Mouse (Mus musculus) intestine, embryonic 16.5 days (tissue): ENCODE measurements around the gene Cbx7. TPM values are rescaled to one million over a fixed set of nuclear protein-coding genes. Genes with fewer than 3 reads are reported as not detected.

ENCODE experiments used
- ATAC-seq: fragments of 200-750 bp; cut with Nextera tagmentation; 2 replicates; pipeline ENCODE4 v1.8.0; 2017; ENCODE audit warnings: moderate TSS enrichment, moderate library complexity
- H3K27ac ChIP-seq: fragments of 300-500 bp; sonication (generic); 2 replicates; pipeline ENCODE4 v1.5.1; 2014; ENCODE audit warnings: mild to moderate bottlenecking, low read length
- H3K27me3 ChIP-seq: fragments of 300-500 bp; sonication (generic); replicated peaks from 2 replicates; pipeline ENCODE4 v1.6.1; 2014; ENCODE audit warnings: low read length, control low read depth, mixed read lengths; ENCODE audit not compliant: control insufficient read depth, insufficient read depth
- H3K36me3 ChIP-seq: fragments of 300-500 bp; sonication (generic); 2 replicates; pipeline ENCODE4 v1.6.1; 2014; ENCODE audit warnings: low read length, control low read depth; ENCODE audit not compliant: control insufficient read depth, insufficient read depth
- H3K4me1 ChIP-seq: fragments of 300-500 bp; sonication (generic); 2 replicates; pipeline ENCODE4 v1.6.1; 2014; ENCODE audit warnings: low read length, control low read depth, mixed read lengths; ENCODE audit not compliant: control insufficient read depth, insufficient read depth
- H3K4me2 ChIP-seq: fragments of 300-500 bp; sonication (generic); 2 replicates; pipeline ENCODE4 v1.6.1; 2014; ENCODE audit warnings: low read depth, low read length, control low read depth
- H3K4me3 ChIP-seq: fragments of 300-500 bp; sonication (generic); 2 replicates; pipeline ENCODE4 v1.5.1; 2014; ENCODE audit warnings: mild to moderate bottlenecking, low read length
- H3K9ac ChIP-seq: fragments of 300-500 bp; sonication (generic); 2 replicates; pipeline ENCODE4 v1.6.1; 2014; ENCODE audit warnings: low read depth, low read length
- H3K9me3 ChIP-seq: fragments of 300-500 bp; sonication (generic); 2 replicates; pipeline ENCODE4 v1.6.1; 2016; ENCODE audit warnings: low read length, control low read depth; ENCODE audit not compliant: control insufficient read depth
- WGBS: fragments of 180-500 bp; shearing (Covaris S2); extraction: QIAGEN DNeasy Blood & Tissue Kit; methylation state at CpG from one replicate; pipeline ENCODE4 v1.1.7; 2014; 5-methylcytosine and 5-hydroxymethylcytosine counted together
- polyA plus RNA-seq: library from polyadenylated mRNA; unstranded; fragments of >200 nt; fragmentation: Nextera tagmentation; extraction: Ambion mirVana; gene quantifications from 2 replicates; pipeline ENCODE4 v1.2.1, GENCODE M21; 2015

Gene Cbx7
- 3.7 and 4.8 TPM in 2 replicates for polyA plus RNA-seq

GRCm38 (mm10) chr15:79970940-79971339 is at the start of gene Cbx7:
Cbx7 (minus strand) TSS chr15:79971119.
- Histone ChIP-seq H3K9me3 (no peaks in the 10 kb centered on the region), H3K4me2 (no peak within 1 kb of the TSS), H3K27me3 (no peaks in the 10 kb centered on the region), H3K4me1 (no peaks in the 10 kb centered on the region), H3K36me3 (no peaks in the 10 kb centered on the region), H3K27ac (no peak within 1 kb of the TSS), H3K4me3 (no peak within 1 kb of the TSS), H3K9ac (no peak within 1 kb of the TSS)
- no peak for ATAC-seq
- 93% methylated on average over 11 of the region's 11 CpGs for WGBS

GRCm38 (mm10) chr15:80020516-80020915 is 49.6 kb upstream of the Cbx7 start:
- H3K9ac ChIP-seq, result no peak overlapping the region
- H3K4me2 ChIP-seq, result no peak overlapping the region
- no peaks in the 10 kb centered on the region for H3K9me3 ChIP-seq
- H3K36me3 ChIP-seq, result no peaks in the 10 kb centered on the region
- 62% methylated on average over 4 of the region's 4 CpGs for WGBS
- peaks cover 13% of the 10 kb centered on the region for H3K4me1 ChIP-seq
- 0 out of 2 replicates have a peak, but pooled peaks cover 6% of the 10 kb centered on the region for H3K27me3 ChIP-seq
- H3K4me3 ChIP-seq, result no peak overlapping the region
- ATAC-seq, result no peak
- no peak overlapping the region for H3K27ac ChIP-seq

GRCm38 (mm10) chr15:80019625-80020024 is 48.7 kb upstream of the Cbx7 start:
- H3K27ac ChIP-seq, result no peak overlapping the region
- H3K9ac ChIP-seq, result no peak overlapping the region
- no peak for ATAC-seq
- peaks cover 13% of the 10 kb centered on the region; the same call in 1 of the 2 replicates for H3K4me1 ChIP-seq
- no peak overlapping the region for H3K4me3 ChIP-seq
- H3K4me2 ChIP-seq, result no peak overlapping the region
- 48% methylated on average over 4 of the region's 4 CpGs for WGBS
- peaks cover 10% of the 10 kb centered on the region; the same call in 1 of the 2 replicates for H3K27me3 ChIP-seq
- no peaks in the 10 kb centered on the region for H3K9me3 ChIP-seq
- no peaks in the 10 kb centered on the region for H3K36me3 ChIP-seq

GRCm38 (mm10) chr15:80019220-80019619 is 48.3 kb upstream of the Cbx7 start:
- H3K9me3 ChIP-seq, result no peaks in the 10 kb centered on the region
- H3K9ac ChIP-seq, result no peak overlapping the region
- no peak overlapping the region for H3K4me3 ChIP-seq
- no peak overlapping the region for H3K27ac ChIP-seq
- H3K4me2 ChIP-seq, result no peak overlapping the region
- peaks cover 9% of the 10 kb centered on the region; the same call in 1 of the 2 replicates for H3K4me1 ChIP-seq
- ATAC-seq, result no peak
- WGBS, result 81% methylated on average over 7 of the region's 7 CpGs
- no peaks in the 10 kb centered on the region for H3K36me3 ChIP-seq
- H3K27me3 ChIP-seq, result peaks cover 10% of the 10 kb centered on the region

- Histone ChIP-seq H3K27me3 (peaks cover 27% of the 10 kb centered on the region), H3K36me3 (no peaks in the 10 kb centered on the region), H3K9ac (no peak overlapping the region), H3K9me3 (no peaks in the 10 kb centered on the region), H3K4me3 (no peak overlapping the region), H3K27ac (no peak overlapping the region), H3K4me2 (no peak overlapping the region), H3K4me1 (peaks cover 15% of the 10 kb centered on the region)
- no peak for ATAC-seq
- WGBS, result 82% methylated on average over 9 of the region's 9 CpGs
Measured at GRCm38 (mm10) chr15:80016563-80017301, 45.8 kb upstream of the Cbx7 start.

- H3K27ac ChIP-seq, result peak overlapping the region; percentile 97; the same call in 1 of the 2 replicates
Measured at GRCm38 (mm10) chr15:80015211-80015952, 44.5 kb upstream of the Cbx7 start.

GRCm38 (mm10) chr15:80014321-80015210 is 43.6 kb upstream of the Cbx7 start, which contains the start of gene Pdgfb:
Pdgfb (minus strand) TSS chr15:80014977.
- Histone ChIP-seq H3K36me3 (no peaks in the 10 kb centered on the region), H3K4me2 (peak within 1 kb of the TSS; percentile 92), H3K9me3 (no peaks in the 10 kb centered on the region), H3K4me1 (peaks cover 28% of the 10 kb centered on the region), H3K27ac (peak within 1 kb of the TSS; percentile 97), H3K4me3 (peak within 1 kb of the TSS; percentile 71), H3K9ac (peak within 1 kb of the TSS; percentile 94), H3K27me3 (peaks cover 27% of the 10 kb centered on the region)
- under 1% methylated on average over 60 of the region's 60 CpGs for WGBS
- no peak for ATAC-seq

More at GRCm38 (mm10) chr15:80015211-80015952, 44.5 kb upstream of the Cbx7 start:
- 66% methylated on average over 7 of the region's 7 CpGs for WGBS
- Histone ChIP-seq H3K9me3 (no peaks in the 10 kb centered on the region), H3K4me1 (peaks cover 21% of the 10 kb centered on the region), H3K9ac (peak overlapping the region; percentile 94), H3K27me3 (peaks cover 27% of the 10 kb centered on the region), H3K4me2 (peak overlapping the region; percentile 92), H3K4me3 (peak overlapping the region; percentile 71), H3K36me3 (no peaks in the 10 kb centered on the region)
- ATAC-seq, result no peak

GRCm38 (mm10) chr15:80014031-80014320 is 43.1 kb upstream of the Cbx7 start:
- Histone ChIP-seq H3K9ac (peak overlapping the region; percentile 94), H3K4me2 (peak overlapping the region; percentile 92), H3K4me3 (peak overlapping the region; percentile 71), H3K9me3 (no peaks in the 10 kb centered on the region), H3K4me1 (peaks cover 30% of the 10 kb centered on the region), H3K27ac (peak overlapping the region; percentile 97), H3K36me3 (no peaks in the 10 kb centered on the region), H3K27me3 (peaks cover 27% of the 10 kb centered on the region)
- no peak for ATAC-seq
- 0% methylated on average over 36 of the region's 37 CpGs for WGBS
